ENCODE assay signal across 21 mouse cellular contexts in the genomic region with DNA sequence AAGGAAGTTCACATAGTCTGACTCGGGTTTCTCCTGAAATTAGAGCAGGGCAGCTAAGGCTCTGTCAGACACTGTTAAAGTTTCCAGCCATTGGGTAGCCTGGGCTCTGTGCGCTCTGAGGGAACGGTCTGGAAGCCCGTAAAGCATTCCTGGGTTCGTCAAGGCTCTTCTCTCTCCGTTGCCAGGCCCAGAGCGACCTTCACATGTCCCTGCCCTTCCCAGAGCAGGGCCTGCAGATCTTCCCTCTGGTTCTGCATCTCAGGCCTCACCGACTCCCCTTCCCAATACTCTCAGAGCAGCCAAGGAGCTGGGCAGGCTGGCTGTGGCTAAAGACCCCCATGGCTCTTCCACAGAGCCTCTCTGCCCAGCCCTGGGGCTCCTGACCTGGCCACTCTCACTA.
"Had no signal": no experiment of that assay in that cellular context is flagged by ENCODE, and none has a peak within 500 bp of the region (broad histone marks: within the 10 kb centered on the region; RNA-seq: fewer than 3 reads in every experiment).

No protein-coding gene starts in this region.

- H3K36me3 ChIP-seq: liver, embryonic 12.5 days; liver, embryonic 15.5 days had no signal

- H3K27me3 ChIP-seq: limb, embryonic 13.5 days; lung, embryonic 15.5 days; midbrain, embryonic 12.5 days; neural tube, embryonic 13.5 days; stomach, embryonic 15.5 days had no signal

- H3K9ac ChIP-seq: limb, embryonic 13.5 days; liver, embryonic 12.5 days; liver, embryonic 15.5 days; lung, embryonic 15.5 days; midbrain, embryonic 12.5 days; neural tube, embryonic 13.5 days; stomach, embryonic 15.5 days had no signal

- ATAC-seq: liver, embryonic 12.5 days; midbrain, embryonic 16.5 days had no signal

- H3K27ac ChIP-seq: kidney, postnatal 0 days; layer of hippocampus, adult 2 months; limb, embryonic 13.5 days; liver, embryonic 12.5 days; liver, embryonic 15.5 days; midbrain, embryonic 12.5 days; neural tube, embryonic 13.5 days; stomach, embryonic 15.5 days had no signal

- H3K4me3 ChIP-seq: layer of hippocampus, adult 2 months; limb, embryonic 10.5 days; limb, embryonic 13.5 days; liver, embryonic 12.5 days; liver, embryonic 15.5 days; lung, embryonic 15.5 days; midbrain, embryonic 12.5 days; myocyte; neural tube, embryonic 13.5 days; stomach, embryonic 15.5 days had no signal

- H3K9me3 ChIP-seq: limb, embryonic 10.5 days; limb, embryonic 13.5 days; liver, embryonic 12.5 days; liver, embryonic 15.5 days; lung, embryonic 15.5 days; midbrain, embryonic 12.5 days; neural tube, embryonic 13.5 days; stomach, embryonic 15.5 days had no signal

- H3K4me2 ChIP-seq: limb, embryonic 13.5 days; liver, embryonic 12.5 days; liver, embryonic 15.5 days; lung, embryonic 15.5 days; midbrain, embryonic 12.5 days; neural tube, embryonic 13.5 days; stomach, embryonic 15.5 days had no signal

- DNase-seq: kidney, postnatal 25 days; layer of hippocampus, adult 9-11 months; liver; lung, adult 18-20 months; lung, postnatal 10 days; lung, postnatal 36 days; retina, postnatal 1 day; right cerebral cortex, postnatal 25 days; spleen, adult 18-20 months had no signal
